Mouse (Mus musculus) lung, postnatal 14 days (tissue): ENCODE data around the gene Plekhd1.

Source experiments
- DNase-seq: peaks from one replicate; pipeline ENCODE4 v3.0.0; 2021

The Plekhd1 gene

GRCm38 (mm10) chr12:80692269-80692972 lies at the start of gene Plekhd1:
Gene Plekhd1, plus strand, starts transcription at chr12:80692591.
- peak; percentile 66 for DNase-seq

GRCm38 (mm10) chr12:80642725-80643692 lies 49.4 kb upstream of the Plekhd1 start:
- peak; percentile 62 for DNase-seq

GRCm38 (mm10) chr12:80643693-80644505 lies 48.5 kb upstream of the Plekhd1 start, which contains the start of the genes Slc39a9 and Erh:
Gene Slc39a9, plus strand, starts transcription at chr12:80643883.
Gene Erh, minus strand, starts transcription at chr12:80644341.
- peak; percentile 93 for DNase-seq

GRCm38 (mm10) chr12:80644506-80644868 lies 47.9 kb upstream of the Plekhd1 start:
- peak; percentile 18 for DNase-seq

- no peak for DNase-seq
Measured at GRCm38 (mm10) chr12:80646377-80646776, 46.0 kb upstream of the Plekhd1 start.

GRCm38 (mm10) chr12:80653951-80654658 lies 38.3 kb upstream of the Plekhd1 start:
- peak; percentile 56 for DNase-seq

- no peak for DNase-seq
Measured at GRCm38 (mm10) chr12:80654659-80655025, 37.7 kb upstream of the Plekhd1 start.

- DNase-seq: no peak
Measured at GRCm38 (mm10) chr12:80658661-80659060, 33.7 kb upstream of the Plekhd1 start.

- no peak for DNase-seq
Measured at GRCm38 (mm10) chr12:80662322-80662721, 30.1 kb upstream of the Plekhd1 start.

- no peak for DNase-seq
Measured at GRCm38 (mm10) chr12:80663935-80664334, 28.5 kb upstream of the Plekhd1 start.

- DNase-seq: no peak
Measured at GRCm38 (mm10) chr12:80668391-80668790, 24.0 kb upstream of the Plekhd1 start.

- peak; percentile 72 for DNase-seq
Measured at GRCm38 (mm10) chr12:80673170-80673569, 19.2 kb upstream of the Plekhd1 start.

GRCm38 (mm10) chr12:80681340-80681739 lies 11.1 kb upstream of the Plekhd1 start:
- DNase-seq: peak; percentile 28

- DNase-seq: no peak
Measured at GRCm38 (mm10) chr12:80683554-80683953, 8.8 kb upstream of the Plekhd1 start.

- DNase-seq: no peak
Measured at GRCm38 (mm10) chr12:80684316-80684715, 8.1 kb upstream of the Plekhd1 start.

GRCm38 (mm10) chr12:80687788-80688211 lies 4.6 kb upstream of the Plekhd1 start:
- DNase-seq: peak; percentile 53

GRCm38 (mm10) chr12:80689696-80690095 lies 2.7 kb upstream of the Plekhd1 start:
- DNase-seq: no peak

GRCm38 (mm10) chr12:80691671-80692091 lies 710 bp upstream of the Plekhd1 start:
- peak; percentile 59 for DNase-seq

GRCm38 (mm10) chr12:80693700-80694099 lies 1.3 kb downstream of the Plekhd1 start:
- DNase-seq: no peak

- DNase-seq: no peak
Measured at GRCm38 (mm10) chr12:80695004-80695403, 2.6 kb downstream of the Plekhd1 start.

GRCm38 (mm10) chr12:80698526-80699143 lies 6.2 kb downstream of the Plekhd1 start:
- DNase-seq: no peak

GRCm38 (mm10) chr12:80699144-80699531 lies 6.7 kb downstream of the Plekhd1 start:
- DNase-seq: no peak
